Mouse (Mus musculus): ENCODE data around the gene Odf3l2. TPM values are rescaled to one million over a fixed set of nuclear protein-coding genes. Genes with fewer than 3 reads are reported as not detected.

The Odf3l2 gene
- polyA plus RNA-seq, 1 experiment from 2014 or later: 0.17 TPM

DNA sequence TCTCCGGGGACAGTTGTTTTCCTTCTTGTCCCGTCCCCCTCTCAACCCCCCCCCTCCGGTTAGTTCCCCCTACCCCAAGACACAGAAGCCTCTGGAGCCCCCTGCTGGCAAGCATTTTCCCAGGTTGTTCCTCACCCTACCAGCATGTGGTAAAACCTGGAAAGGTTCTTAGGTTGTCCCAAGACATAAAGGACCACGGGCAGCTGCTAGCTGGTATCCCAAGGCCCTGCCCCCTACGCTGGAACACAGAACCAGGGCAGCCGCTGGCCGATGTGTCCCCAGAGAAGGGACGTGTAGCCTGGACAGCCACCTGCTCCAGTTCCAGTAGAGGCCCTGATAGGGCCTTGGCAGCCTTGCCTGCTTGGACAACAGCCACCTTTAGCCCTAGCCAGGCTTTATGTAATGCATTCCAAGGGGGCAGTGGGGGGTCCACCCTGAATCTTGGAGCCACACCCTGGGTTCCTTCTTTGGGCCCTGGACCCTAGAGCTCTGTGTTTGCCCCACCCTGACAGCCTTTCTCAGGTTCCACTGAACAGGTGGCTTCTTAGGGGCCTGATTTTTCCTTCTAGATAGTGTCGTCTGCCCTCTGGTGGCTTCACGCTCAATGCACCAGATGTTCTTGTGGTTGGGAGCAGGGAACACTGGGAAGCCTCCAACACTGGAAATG lies 37.5 kb upstream of the Odf3l2 start:
- H3K4me1 ChIP-seq: peaks cover 28% of the 10 kb centered on the region
- 6% methylated on average over 10 of the region's 10 CpGs for WGBS
- ATAC-seq (ENCODE audit: low FRiP score): no peak
- no peaks in the 10 kb centered on the region for H3K9me3 ChIP-seq (replicated peaks)
- peak overlapping the region; percentile 81 for H3K4me3 ChIP-seq (replicated peaks)
- peak overlapping the region; percentile 76 for H3K9ac ChIP-seq (replicated peaks)
- peaks cover 34% of the 10 kb centered on the region for H3K36me3 ChIP-seq
- H3K4me2 ChIP-seq: peak overlapping the region; percentile 95
- H3K27me3 ChIP-seq (replicated peaks): no peaks in the 10 kb centered on the region
- H3K27ac ChIP-seq (replicated peaks): peak overlapping the region; percentile 88

DNA sequence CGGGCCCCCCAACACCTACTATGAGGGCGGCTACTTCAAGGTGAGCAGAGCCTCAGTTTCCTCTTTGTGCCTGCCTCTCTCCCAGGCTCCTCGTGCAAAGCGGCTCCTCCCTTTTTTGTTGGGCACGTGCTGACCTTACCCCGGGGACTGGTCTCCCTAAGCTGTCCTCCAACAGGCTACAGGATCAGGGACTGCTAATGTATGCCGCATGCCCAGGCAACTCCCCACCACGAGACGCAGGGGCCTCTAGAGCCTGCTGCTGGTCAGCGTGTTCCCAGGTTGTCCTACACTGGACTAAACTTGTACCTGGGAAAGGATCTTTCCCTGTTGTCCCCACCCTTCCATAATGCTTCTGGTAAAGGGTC lies 37.0 kb upstream of the Odf3l2 start:
- Histone ChIP-seq H3K36me3 (peaks cover 29% of the 10 kb centered on the region), H3K4me3 (replicated peaks) (peak overlapping the region; percentile 81), H3K9me3 (replicated peaks) (no peaks in the 10 kb centered on the region), H3K27me3 (replicated peaks) (no peaks in the 10 kb centered on the region), H3K9ac (replicated peaks) (peak overlapping the region; percentile 76), H3K27ac (replicated peaks) (peak overlapping the region; percentile 88), H3K4me1 (peaks cover 28% of the 10 kb centered on the region), H3K4me2 (peak overlapping the region; percentile 95)
- peak; percentile 6 for ATAC-seq (ENCODE audit: low FRiP score)
- under 1% methylated on average over 10 of the region's 10 CpGs for WGBS

DNA sequence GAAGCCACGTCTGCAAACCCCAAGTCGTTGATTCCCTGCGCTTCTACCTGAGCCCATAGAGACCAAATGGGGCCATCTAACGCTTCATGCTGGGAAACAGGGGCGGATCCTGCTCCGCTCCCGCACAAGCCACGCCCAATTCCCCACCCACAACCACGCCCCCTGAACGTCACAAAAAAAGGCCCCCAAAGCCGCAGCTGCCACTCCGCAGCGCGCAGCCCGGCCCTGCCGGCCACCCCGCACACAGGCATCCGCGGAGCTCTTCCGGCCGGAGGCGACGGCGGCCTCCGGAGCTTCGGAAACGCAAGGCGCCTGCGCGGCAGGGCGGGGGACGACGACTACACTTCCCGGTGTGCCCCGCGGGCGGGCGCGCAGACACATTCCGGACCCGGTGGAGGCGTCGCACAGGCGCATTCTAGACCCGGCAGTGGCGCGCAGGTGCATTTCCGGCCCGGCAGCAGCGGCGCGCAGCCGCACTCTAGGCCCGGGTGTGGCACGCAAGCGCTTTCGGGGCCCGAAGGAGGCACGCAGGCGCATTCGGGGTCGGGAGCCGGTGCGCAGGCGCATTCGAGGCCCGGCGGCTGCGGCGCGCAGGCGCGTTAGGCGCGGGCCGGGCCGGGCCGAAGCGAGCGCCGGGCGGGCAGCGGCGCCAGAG lies 36.2 kb upstream of the Odf3l2 start, which contains the start of gene Cdc34:
Gene Cdc34, plus strand, starts transcription at position 605 of the 655 bp plus-strand sequence.
- Histone ChIP-seq H3K27ac (replicated peaks) (peak within 1 kb of the TSS; percentile 88), H3K9ac (replicated peaks) (peak within 1 kb of the TSS; percentile 76), H3K9me3 (replicated peaks) (no peaks in the 10 kb centered on the region), H3K4me3 (replicated peaks) (peak within 1 kb of the TSS; percentile 81), H3K4me2 (peak within 1 kb of the TSS; percentile 95), H3K4me1 (peaks cover 28% of the 10 kb centered on the region), H3K36me3 (peaks cover 22% of the 10 kb centered on the region), H3K27me3 (replicated peaks) (no peaks in the 10 kb centered on the region)
- under 1% methylated on average over 64 of the region's 84 CpGs for WGBS
- peak; percentile 92 for ATAC-seq (ENCODE audit: low FRiP score)

DNA sequence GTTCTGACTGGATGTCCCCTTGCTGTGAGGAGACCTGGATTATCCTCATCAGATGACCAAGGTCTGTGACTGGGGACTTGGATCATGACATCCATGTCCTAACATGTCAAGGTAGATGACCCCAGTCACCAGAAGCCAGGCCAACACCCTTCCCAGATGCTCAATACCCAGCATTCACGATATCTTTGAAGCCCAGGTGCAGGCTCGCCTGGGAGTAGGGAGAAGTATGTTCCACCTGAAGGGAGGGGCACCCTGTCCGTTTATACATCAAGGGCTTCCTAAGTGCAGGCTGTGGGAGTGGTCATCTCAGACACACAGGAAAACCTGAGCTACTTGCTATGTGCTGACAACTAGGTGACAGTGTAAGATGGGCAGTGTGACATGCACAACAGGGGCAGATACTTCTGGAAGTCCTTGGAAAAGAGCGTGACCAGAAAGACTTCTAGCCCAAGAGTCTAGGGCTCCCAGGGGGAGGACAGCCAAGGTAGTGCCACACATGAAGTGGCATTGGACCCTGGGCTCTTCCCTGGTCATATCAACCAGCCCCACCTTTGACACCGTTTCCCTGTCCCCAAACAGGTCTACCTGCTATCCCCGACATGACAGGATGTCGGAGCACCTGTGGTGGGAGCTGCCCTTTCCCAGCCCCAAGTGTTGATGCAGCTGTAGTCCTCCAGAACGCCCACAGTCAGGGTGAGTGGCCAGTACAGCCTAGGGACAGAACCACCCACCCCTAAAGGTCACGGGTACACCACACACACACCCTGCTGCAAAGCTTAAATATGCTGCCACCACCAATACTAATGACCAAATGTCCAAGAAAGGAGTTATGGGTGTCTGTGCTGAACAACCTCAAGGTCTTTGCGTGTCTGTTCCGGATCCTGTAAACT lies 35.3 kb upstream of the Odf3l2 start:
- peak overlapping the region; percentile 88 for H3K27ac ChIP-seq (replicated peaks)
- peak overlapping the region; percentile 81 for H3K4me3 ChIP-seq (replicated peaks)
- H3K4me1 ChIP-seq: peaks cover 28% of the 10 kb centered on the region
- 39% methylated on average over 11 of the region's 11 CpGs for WGBS
- no peaks in the 10 kb centered on the region for H3K27me3 ChIP-seq (replicated peaks)
- peak; percentile 39 for ATAC-seq (ENCODE audit: low FRiP score)
- peaks cover 22% of the 10 kb centered on the region for H3K36me3 ChIP-seq
- H3K9me3 ChIP-seq (replicated peaks): no peaks in the 10 kb centered on the region
- peak overlapping the region; percentile 95 for H3K4me2 ChIP-seq
- peak overlapping the region; percentile 44 for H3K9ac ChIP-seq (replicated peaks)

DNA sequence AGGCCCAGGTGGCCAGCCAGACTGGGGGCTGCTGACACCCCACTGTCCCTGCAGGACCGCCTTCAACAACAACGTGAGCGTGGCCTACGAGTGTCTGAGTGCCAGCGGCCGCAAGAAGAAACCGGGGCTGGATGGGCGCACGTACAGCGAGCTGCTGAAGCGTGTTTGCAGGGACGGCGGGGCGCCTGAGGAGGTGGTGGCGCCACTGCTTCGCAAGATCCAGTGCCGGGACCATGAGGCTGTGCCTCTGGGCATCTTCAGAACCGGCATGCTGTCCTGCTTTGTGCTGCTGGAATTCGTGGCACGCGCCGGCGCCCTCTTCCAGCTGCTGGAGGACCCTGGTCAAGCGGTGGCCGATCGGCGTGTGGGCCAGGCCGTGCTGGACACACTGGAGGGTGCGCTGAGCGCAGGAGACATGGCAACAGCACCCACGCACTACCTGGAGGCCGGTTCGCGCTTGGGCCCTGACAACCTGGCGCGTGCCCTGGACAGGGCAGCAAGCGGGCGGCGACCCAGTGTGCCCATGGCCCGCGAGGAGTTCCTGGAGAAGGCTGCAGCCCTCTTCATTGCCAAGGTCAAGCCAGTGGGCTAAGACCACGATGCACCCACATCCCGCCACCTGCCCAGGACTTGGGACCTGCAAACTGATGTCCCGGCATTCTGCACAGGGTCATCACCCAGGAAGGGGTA lies 30.0 kb upstream of the Odf3l2 start:
- Histone ChIP-seq H3K36me3 (peaks cover 28% of the 10 kb centered on the region), H3K4me3 (replicated peaks) (no peak overlapping the region), H3K4me1 (peaks cover 18% of the 10 kb centered on the region), H3K9ac (replicated peaks) (no peak overlapping the region), H3K27ac (replicated peaks) (no peak overlapping the region), H3K9me3 (replicated peaks) (no peaks in the 10 kb centered on the region), H3K27me3 (replicated peaks) (no peaks in the 10 kb centered on the region), H3K4me2 (no peak overlapping the region)
- 70% methylated on average over 44 of the region's 44 CpGs for WGBS
- no peak for ATAC-seq (ENCODE audit: low FRiP score)

DNA sequence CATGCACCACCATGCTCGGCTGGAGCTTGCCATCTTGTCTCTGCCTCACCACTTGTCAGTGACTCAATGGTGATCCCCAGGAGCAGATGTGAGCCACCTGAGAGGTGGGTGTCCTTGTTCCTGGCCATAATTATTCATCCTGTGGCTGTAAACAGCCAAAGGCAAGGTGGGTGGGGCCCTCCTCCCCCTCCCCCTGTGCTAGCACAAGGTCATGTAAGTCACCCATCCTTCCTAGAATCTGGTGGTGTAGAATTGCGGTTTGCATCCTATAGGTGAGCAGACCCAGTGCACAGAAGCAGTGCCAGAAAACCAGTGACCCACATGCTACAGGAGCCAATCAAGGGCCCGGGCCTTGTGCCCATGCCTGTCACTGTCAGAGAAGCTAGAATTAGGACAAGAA lies 27.5 kb upstream of the Odf3l2 start:
- Histone ChIP-seq H3K4me2 (no peak overlapping the region), H3K4me1 (peaks cover 28% of the 10 kb centered on the region), H3K27ac (replicated peaks) (no peak overlapping the region), H3K4me3 (replicated peaks) (no peak overlapping the region), H3K9ac (replicated peaks) (no peak overlapping the region), H3K9me3 (replicated peaks) (no peaks in the 10 kb centered on the region), H3K27me3 (replicated peaks) (no peaks in the 10 kb centered on the region), H3K36me3 (peaks cover 28% of the 10 kb centered on the region)
- ATAC-seq (ENCODE audit: low FRiP score): no peak
- 94% methylated on average over 3 of the region's 3 CpGs for WGBS

DNA sequence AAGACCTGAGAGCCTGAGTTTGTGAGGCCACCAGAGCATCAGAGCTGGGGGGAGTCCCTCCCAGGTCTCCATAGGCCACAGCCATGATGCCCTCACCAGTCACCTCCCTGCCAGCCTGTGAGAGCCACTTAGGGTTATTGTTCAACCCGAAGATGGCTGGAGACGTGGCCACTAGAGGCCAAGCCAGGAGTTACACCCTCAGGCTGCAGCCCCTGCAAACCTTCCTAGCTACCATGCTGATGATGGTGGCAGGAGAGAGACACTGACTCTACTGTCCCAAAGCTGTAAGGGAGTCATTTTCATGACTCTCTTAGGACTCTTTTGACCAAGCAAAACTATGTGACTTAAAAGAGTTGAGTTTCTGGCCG lies 26.5 kb upstream of the Odf3l2 start:
- Histone ChIP-seq H3K36me3 (peaks cover 28% of the 10 kb centered on the region), H3K27ac (replicated peaks) (no peak overlapping the region), H3K4me2 (peak overlapping the region; percentile 5; the same call in 1 of the 2 replicates), H3K27me3 (replicated peaks) (no peaks in the 10 kb centered on the region), H3K9ac (replicated peaks) (0 out of 2 replicates have a peak overlapping the region, but pooled peaks have one; percentile 14), H3K9me3 (replicated peaks) (no peaks in the 10 kb centered on the region), H3K4me3 (replicated peaks) (no peak overlapping the region), H3K4me1 (peaks cover 33% of the 10 kb centered on the region)
- WGBS: 49% methylated on average over 3 of the region's 3 CpGs
- no peak for ATAC-seq (ENCODE audit: low FRiP score)

DNA sequence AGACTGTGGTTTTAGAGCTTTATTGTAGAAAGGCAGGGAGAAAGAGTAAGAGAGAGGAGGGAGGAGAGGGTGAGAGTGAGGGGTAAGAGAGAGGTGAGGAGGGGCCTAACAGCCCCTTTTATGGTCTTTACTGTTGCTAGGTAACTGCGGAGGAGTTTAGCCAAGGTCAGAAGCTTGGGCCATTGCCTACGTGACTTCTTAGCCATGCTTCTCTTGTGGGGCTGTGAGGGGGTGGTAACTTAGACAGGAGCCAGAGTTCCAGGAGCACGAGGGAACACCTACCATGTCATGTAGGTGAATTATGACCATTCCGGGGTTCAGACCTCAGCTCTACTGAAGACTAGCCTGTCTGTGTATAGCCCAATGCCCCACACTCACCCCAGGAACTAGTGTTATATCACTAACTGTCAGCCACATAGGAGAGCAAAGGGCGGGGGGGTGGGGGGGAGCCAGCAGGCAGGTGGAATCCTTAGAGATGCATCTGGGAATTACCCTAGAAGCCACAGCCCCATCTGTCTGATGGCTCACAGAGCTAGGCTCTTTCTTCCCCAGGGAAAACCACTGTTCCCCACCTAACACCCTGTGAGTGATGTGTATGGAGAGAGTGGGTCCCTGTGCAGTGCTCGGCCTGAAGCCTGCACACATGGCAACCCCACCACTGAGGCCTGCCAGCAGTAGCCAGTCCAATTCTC lies 26.0 kb upstream of the Odf3l2 start:
- peak overlapping the region; percentile 76; the same call in 1 of the 2 replicates for H3K9ac ChIP-seq (replicated peaks)

DNA sequence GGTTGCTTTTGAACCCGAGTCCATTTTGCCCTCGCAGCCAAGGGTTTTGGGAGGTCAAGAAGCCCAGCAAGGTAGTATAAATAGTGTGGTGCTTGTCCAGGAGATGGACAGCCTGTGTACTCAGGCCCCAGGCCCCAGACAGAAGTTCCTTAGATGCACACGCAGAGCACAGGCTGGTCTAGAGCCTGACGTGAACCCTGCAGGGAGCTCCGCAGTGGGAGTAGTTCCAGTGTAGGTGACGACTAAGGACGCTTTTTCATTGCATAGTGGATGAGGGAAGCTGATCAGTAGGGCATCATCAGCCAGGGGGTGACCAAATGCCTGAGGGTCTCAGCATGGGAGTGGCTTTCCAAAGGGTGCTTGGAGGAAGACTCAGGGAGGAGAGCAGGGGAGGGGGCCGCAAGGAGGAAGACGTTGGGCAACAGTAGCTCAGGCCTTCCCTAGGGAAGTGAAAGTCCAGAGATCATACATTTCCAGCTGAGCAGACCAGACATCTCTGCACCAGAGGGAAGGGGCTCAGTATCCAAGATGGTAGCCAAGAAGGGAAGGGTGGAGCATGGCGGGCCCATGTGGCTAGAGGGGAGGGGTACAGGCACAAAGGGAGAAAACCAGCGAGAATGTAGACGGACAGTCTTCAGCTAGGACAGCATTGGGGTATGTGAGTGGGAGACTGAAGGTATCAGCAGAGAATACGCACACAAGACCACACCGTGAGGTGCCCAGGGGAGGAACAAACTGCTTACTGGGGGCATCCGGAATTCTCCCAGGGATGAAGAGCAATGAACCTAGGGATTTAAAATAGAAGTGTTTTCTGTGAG lies 24.7 kb upstream of the Odf3l2 start:
- H3K27me3 ChIP-seq (replicated peaks): no peaks in the 10 kb centered on the region
- WGBS: 22% methylated on average over 15 of the region's 15 CpGs
- H3K4me2 ChIP-seq: peak overlapping the region; percentile 95
- H3K9ac ChIP-seq (replicated peaks): peak overlapping the region; percentile 76
- ATAC-seq (ENCODE audit: low FRiP score): peak; percentile 15
- H3K27ac ChIP-seq (replicated peaks): peak overlapping the region; percentile 94
- H3K4me1 ChIP-seq: peaks cover 33% of the 10 kb centered on the region
- H3K9me3 ChIP-seq (replicated peaks): no peaks in the 10 kb centered on the region
- peaks cover 12% of the 10 kb centered on the region for H3K36me3 ChIP-seq
- H3K4me3 ChIP-seq (replicated peaks): peak overlapping the region; percentile 61

More for the DNA sequence above, 26.0 kb upstream of the Odf3l2 start:
- Histone ChIP-seq H3K27me3 (replicated peaks) (no peaks in the 10 kb centered on the region), H3K36me3 (peaks cover 25% of the 10 kb centered on the region), H3K27ac (replicated peaks) (no peak overlapping the region), H3K4me2 (peak overlapping the region; percentile 95), H3K4me3 (replicated peaks) (peak overlapping the region; percentile 61; the same call in 1 of the 2 replicates), H3K9me3 (replicated peaks) (no peaks in the 10 kb centered on the region), H3K4me1 (peaks cover 33% of the 10 kb centered on the region)
- 29% methylated on average over 6 of the region's 6 CpGs for WGBS
- ATAC-seq (ENCODE audit: low FRiP score): no peak

DNA sequence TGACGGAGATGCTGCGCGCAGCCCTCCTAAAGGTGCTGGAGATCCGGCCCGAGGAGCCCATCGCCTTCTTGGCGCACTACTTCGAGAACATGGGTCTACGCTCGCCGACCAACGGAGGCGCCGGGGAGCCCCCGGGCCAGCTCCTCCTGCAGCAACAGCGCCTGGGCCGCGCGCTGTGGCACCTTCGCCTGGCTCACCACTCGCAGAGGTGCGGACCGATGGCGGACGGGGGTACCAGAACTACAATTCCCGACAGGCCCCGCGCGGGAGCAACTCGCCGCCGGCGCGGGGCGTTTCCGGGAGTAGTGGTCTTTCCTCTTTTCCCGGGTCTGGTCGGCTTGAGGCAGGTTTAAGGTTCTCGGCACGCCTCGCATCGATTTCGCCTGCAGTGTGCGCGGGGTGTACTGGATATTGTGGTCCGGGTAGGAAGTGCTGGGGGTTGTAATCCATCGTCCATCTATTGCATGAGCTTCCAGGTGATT lies 24.1 kb upstream of the Odf3l2 start:
- peak overlapping the region; percentile 76 for H3K9ac ChIP-seq (replicated peaks)
- WGBS: 0% methylated on average over 47 of the region's 47 CpGs

More for the DNA sequence above, 24.1 kb upstream of the Odf3l2 start:
- H3K36me3 ChIP-seq: peaks cover 11% of the 10 kb centered on the region; the same call in 1 of the 2 replicates
- H3K9me3 ChIP-seq (replicated peaks): no peaks in the 10 kb centered on the region
- no peaks in the 10 kb centered on the region for H3K27me3 ChIP-seq (replicated peaks)
- H3K4me2 ChIP-seq: peak overlapping the region; percentile 95
- peaks cover 33% of the 10 kb centered on the region for H3K4me1 ChIP-seq
- H3K4me3 ChIP-seq (replicated peaks): peak overlapping the region; percentile 61
- peak overlapping the region; percentile 94 for H3K27ac ChIP-seq (replicated peaks)
- ATAC-seq (ENCODE audit: low FRiP score): peak; percentile 68
